Mouse (Mus musculus) myocyte (in vitro differentiated cells): ENCODE measurements at regions not wholly inside any gene's neighbourhood (a gene's known extent, or its start where the extent isn't known, plus 50 kb on each side); places are given as distances from the start of the nearest gene placed in this dataset.

Experiments
- CEBPB ChIP-seq: IDR thresholded peaks from 2 replicates; pipeline ENCODE4 v1.6.1; 2011; ENCODE audit warnings: mild to moderate bottlenecking, moderate library complexity; ENCODE audit not compliant: poor library complexity, insufficient read depth, severe bottlenecking
- E2F4 ChIP-seq: IDR thresholded peaks from one replicate; pipeline ENCODE4 v1.6.1; 2011; ENCODE audit warnings: mild to moderate bottlenecking, control low read depth, moderate library complexity; ENCODE audit not compliant: insufficient read depth
- MYOD1 ChIP-seq, 3 experiments: IDR thresholded peaks; one replicate each; pipeline ENCODE4 v1.6.1; 2011; ENCODE audit warnings: control low read depth in 2 of 3, low read depth in 2 of 3, mild to moderate bottlenecking in 2 of 3, moderate library complexity in 1 of 3; ENCODE audit not compliant: insufficient read length in 2 of 3, control insufficient read depth in 1 of 3
- MYOG ChIP-seq, 3 experiments: IDR thresholded peaks; one replicate each; pipeline ENCODE4 v1.6.1; 2011; ENCODE audit warnings: control low read depth in 2 of 3, low read depth in 2 of 3, mild to moderate bottlenecking in 2 of 3; ENCODE audit not compliant: insufficient read length in 2 of 3, control insufficient read depth in 1 of 3, insufficient read depth in 1 of 3
- POLR2A ChIP-seq: IDR thresholded peaks from one replicate; pipeline ENCODE4 v1.6.1; 2011; ENCODE audit warnings: low read depth, mild to moderate bottlenecking, control low read depth, moderate library complexity; ENCODE audit not compliant: insufficient read length
- TCF12 ChIP-seq: IDR thresholded peaks from one replicate; pipeline ENCODE4 v1.6.1; 2011; ENCODE audit warnings: mild to moderate bottlenecking, control low read depth; ENCODE audit not compliant: poor library complexity, insufficient read depth, severe bottlenecking

- TF ChIP-seq POLR2A = no peak
- TF ChIP-seq MYOG (IDR thresholded peaks at IDR 0.05; ENCODE audit: control insufficient read depth in 1 of 3, insufficient read depth in 1 of 3, insufficient read length in 2 of 3, low read depth in 2 of 3) = no peak
- TF ChIP-seq TCF12 = no peak
- no peak for TF ChIP-seq CEBPB
- no peak for TF ChIP-seq MYOD1 (IDR thresholded peaks at IDR 0.05; ENCODE audit: control insufficient read depth in 1 of 3, insufficient read length in 2 of 3, low read depth in 2 of 3)
- TF ChIP-seq E2F4 = no peak
Observed at GRCm38 (mm10) chr2:92754505-92755280, 155.2 kb downstream of the Chst1 start.
